Mouse (Mus musculus) right cerebral cortex, postnatal 10 days (tissue): ENCODE data around the gene Gm11237.
"Not testable (repeated sequence)": the region's sequence is repeated elsewhere in the genome, so short reads cannot be mapped to it uniquely, and the experiment has no call there.

Experiments used
- DNase-seq, 2 experiments: peaks; one replicate each; pipeline ENCODE4 v3.0.0; 2021; ENCODE audit warnings: low spot score in 2 of 2

Gene Gm11237

GRCm38 (mm10) chr4:73622684-73623083 lies at the start of gene Gm11237:
Gene Gm11237, plus strand, starts transcription at chr4:73622984.
- DNase-seq: not testable (repeated sequence)

DNA sequence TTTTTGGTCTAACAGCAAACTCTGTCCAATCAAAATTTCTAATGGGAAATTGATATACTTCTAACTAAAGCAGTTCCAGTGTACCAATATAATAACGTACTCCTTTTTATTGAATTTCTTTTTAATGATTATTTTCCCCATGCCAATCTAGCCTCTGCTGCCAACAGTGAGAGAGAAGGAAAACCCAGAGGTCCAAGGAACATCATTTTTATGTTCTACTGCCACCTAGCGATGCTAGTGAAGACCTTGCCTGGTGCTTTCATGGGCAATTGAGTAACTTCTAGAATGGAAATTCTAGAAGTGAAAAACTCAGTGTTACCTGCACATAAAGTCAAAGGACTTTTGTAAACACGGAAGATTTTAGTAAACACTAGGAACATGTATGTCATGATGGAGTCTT lies 23.5 kb upstream of the Gm11237 start:
- DNase-seq: peak; percentile 34 to 42

GRCm38 (mm10) chr4:73607581-73607980 lies 15.2 kb upstream of the Gm11237 start, which contains the start of gene Gm11238:
Gene Gm11238, plus strand, starts transcription at chr4:73607881.
- DNase-seq: not testable (repeated sequence)

DNA sequence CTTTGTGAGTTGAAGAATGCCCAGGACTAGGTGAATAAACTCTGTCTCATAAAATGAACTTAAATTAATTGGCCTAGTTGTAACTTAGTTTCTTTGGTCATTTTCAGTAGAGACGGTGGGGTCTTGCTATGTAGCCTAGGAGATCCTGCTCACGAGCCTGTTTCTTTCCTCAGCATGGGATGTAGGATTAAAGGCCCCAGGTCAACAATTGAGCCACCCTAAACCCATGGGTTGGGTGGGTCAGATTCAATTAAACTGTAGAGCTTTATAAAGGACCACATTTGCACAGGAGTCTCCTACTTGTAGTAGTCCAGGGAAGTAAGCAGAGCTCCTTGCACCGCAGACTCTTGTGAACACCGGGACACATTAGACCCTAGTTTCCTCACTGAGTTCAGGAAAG lies 15.0 kb downstream of the Gm11237 start, which contains the start of gene Gm11236:
Gene Gm11236, plus strand, starts transcription at position 301 of the 400 bp plus-strand sequence.
- DNase-seq: not testable (repeated sequence)

DNA sequence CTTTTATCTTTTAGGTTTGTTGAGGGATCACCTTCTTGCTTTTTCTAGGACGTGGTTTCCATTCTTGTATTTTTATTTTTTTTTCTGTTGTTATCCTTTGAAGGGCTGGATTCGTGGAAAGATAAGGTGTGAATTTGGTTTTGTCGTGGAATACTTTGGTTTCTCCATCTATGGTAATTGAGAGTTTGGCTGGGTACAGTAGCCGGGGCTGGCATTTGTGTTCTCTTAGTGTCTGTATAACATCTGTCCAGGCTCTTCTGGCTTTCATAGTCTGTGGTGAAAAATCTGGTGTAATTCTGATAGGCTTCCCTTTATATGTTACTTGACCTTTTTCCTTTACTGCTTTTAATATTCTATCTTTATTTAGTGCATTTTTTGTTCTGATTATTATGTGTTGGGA lies 39.1 kb downstream of the Gm11237 start:
- not testable (repeated sequence) for DNase-seq

- DNase-seq: not testable (repeated sequence)
Observed at GRCm38 (mm10) chr4:73668054-73668453, 45.3 kb downstream of the Gm11237 start, which contains the start of gene Gm11239. Gene Gm11239, plus strand, starts transcription at chr4:73668354.
